Mouse (Mus musculus) CH12.LX (cell line): ENCODE measurements around the gene Fbrs.

Experiments used
- CHD2 ChIP-seq: IDR thresholded peaks from 2 replicates; pipeline ENCODE4 v1.6.1; 2011; ENCODE audit warnings: low read length, improper control_type of control experiment
- CTCF ChIP-seq, 2 experiments: IDR thresholded peaks in 1 of 2; conservative IDR thresholded peaks in 1 of 2; 2 replicates each; pipeline ENCODE4 v1.5.1; 2011 to 2012; ENCODE audit warnings: low read depth in 2 of 2, low read length in 2 of 2, improper control_type of control experiment in 1 of 2, inconsistent platforms in 1 of 2, mild to moderate bottlenecking in 1 of 2, moderate library complexity in 1 of 2
- ELF1 ChIP-seq: IDR thresholded peaks from 2 replicates; pipeline ENCODE4 v1.6.1; 2014; ENCODE audit warnings: low read depth, mild to moderate bottlenecking, inconsistent platforms, low read length, improper control_type of control experiment
- EP300 ChIP-seq: IDR thresholded peaks from 2 replicates; pipeline ENCODE4 v1.6.1; 2011; ENCODE audit warnings: low read length, improper control_type of control experiment
- ETS1 ChIP-seq: conservative IDR thresholded peaks from 2 replicates; pipeline ENCODE4 v1.6.1; 2012; ENCODE audit warnings: low read depth, mild to moderate bottlenecking, inconsistent platforms, low read length, improper control_type of control experiment, moderate library complexity
- GABPA ChIP-seq: IDR thresholded peaks from 2 replicates; pipeline ENCODE4 v1.6.1; 2012; ENCODE audit warnings: low read depth, low read length, improper control_type of control experiment, inconsistent platforms; ENCODE audit not compliant: insufficient replicate concordance
- JUND ChIP-seq: conservative IDR thresholded peaks from 2 replicates; pipeline ENCODE4 v1.6.1; 2011; ENCODE audit warnings: low read depth, low read length, improper control_type of control experiment
- KAT2A ChIP-seq: IDR thresholded peaks from 2 replicates; pipeline ENCODE4 v1.6.1; 2012; ENCODE audit warnings: low read length, improper control_type of control experiment, inconsistent platforms; ENCODE audit not compliant: insufficient replicate concordance
- POLR2A ChIP-seq: IDR thresholded peaks from 2 replicates; pipeline ENCODE4 v1.6.1; 2011; ENCODE audit warnings: low read depth, mild to moderate bottlenecking, improper control_type of control experiment, low read length
- SMC3 ChIP-seq: IDR thresholded peaks from 2 replicates; pipeline ENCODE4 v1.6.1; 2011; ENCODE audit warnings: low read depth, low read length, improper control_type of control experiment
- TBP ChIP-seq: conservative IDR thresholded peaks from 2 replicates; pipeline ENCODE4 v1.6.1; 2011; ENCODE audit warnings: low read depth, low read length, improper control_type of control experiment
- UBTF ChIP-seq: IDR thresholded peaks from 2 replicates; pipeline ENCODE4 v1.6.1; 2012; ENCODE audit warnings: low read depth, mild to moderate bottlenecking, inconsistent platforms, low read length, improper control_type of control experiment, moderate library complexity

- TF ChIP-seq CTCF (conservative IDR thresholded peaks at IDR 0.05 in 1 of 2, IDR thresholded peaks at IDR 0.05 in 1 of 2; ENCODE audit: low read depth in 2 of 2, low read length in 2 of 2) (no peak), ETS1 (no peak), POLR2A (peak; percentile 17; the same call in 1 of the 2 replicates), JUND (no peak), ELF1 (no peak), EP300 (no peak), KAT2A (no peak), TBP (no peak), UBTF (no peak), CHD2 (no peak), SMC3 (no peak), GABPA (no peak)
Observed at GRCm38 (mm10) chr7:127479318-127480225, 573 bp downstream of the Fbrs start.
